ENCODE assay signal across 32 mouse cellular contexts in genomic region chr11:119687316-119687715, GRCm38 (mm10).
"Had no signal": no experiment of that assay in that cellular context is flagged by ENCODE, and none has a peak within 500 bp of the region (broad histone marks: within the 10 kb centered on the region; RNA-seq: fewer than 3 reads in every experiment).

No protein-coding gene starts in this region.

- H3K27ac ChIP-seq: heart, embryonic 13.5 days; heart, embryonic 15.5 days; hindbrain, embryonic 10.5 days; hindbrain, embryonic 12.5 days; hindbrain, embryonic 14.5 days; hindbrain, embryonic 15.5 days; hindbrain, postnatal 0 days; intestine, embryonic 15.5 days; kidney, embryonic 15.5 days; kidney, postnatal 0 days; layer of hippocampus, adult 2 months; left cerebral cortex, adult 2 months had no signal

- DNase-seq: heart, postnatal 10 days; heart, postnatal 14 days; heart, postnatal 36 days; heart, postnatal 4 days; kidney, adult 11 months; kidney, adult 18-20 months; kidney, adult 2 months; kidney, adult 8-10 months; kidney, adult 9 months; kidney, postnatal 14 days; kidney, postnatal 25 days; kidney, postnatal 4 days; layer of hippocampus, adult 9-11 months; layer of hippocampus, postnatal 36 days had no signal

- H3K9ac ChIP-seq: heart, embryonic 13.5 days; heart, embryonic 15.5 days; hindbrain, embryonic 12.5 days; hindbrain, embryonic 13.5 days; hindbrain, embryonic 14.5 days; hindbrain, embryonic 15.5 days; intestine, embryonic 15.5 days; kidney, embryonic 15.5 days had no signal

- H3K9me3 ChIP-seq: heart, embryonic 13.5 days; heart, embryonic 15.5 days; hindbrain, embryonic 10.5 days; hindbrain, embryonic 12.5 days; hindbrain, embryonic 13.5 days; hindbrain, embryonic 15.5 days; intestine, embryonic 15.5 days; kidney, embryonic 15.5 days had no signal

- ATAC-seq: hindbrain, embryonic 16.5 days; hindbrain, postnatal 0 days; inflammation-experienced regulatory T-cells, adult 6 months; intestine, embryonic 15.5 days; intestine, embryonic 16.5 days; intestine, postnatal 0 days had no signal

- H3K36me3 ChIP-seq: heart, embryonic 15.5 days; hindbrain, embryonic 10.5 days; hindbrain, embryonic 12.5 days; hindbrain, embryonic 13.5 days; hindbrain, embryonic 15.5 days; intestine, embryonic 15.5 days; kidney, embryonic 15.5 days had no signal

- H3K4me3 ChIP-seq: heart, embryonic 13.5 days; heart, embryonic 15.5 days; hindbrain, embryonic 10.5 days; hindbrain, embryonic 12.5 days; hindbrain, embryonic 13.5 days; hindbrain, embryonic 15.5 days; intestine, embryonic 15.5 days; kidney, embryonic 15.5 days; layer of hippocampus, adult 2 months; left cerebral cortex, adult 2 months had no signal

- H3K27me3 ChIP-seq: heart, embryonic 13.5 days; heart, embryonic 15.5 days; hindbrain, embryonic 12.5 days; hindbrain, embryonic 13.5 days; hindbrain, embryonic 15.5 days; intestine, embryonic 15.5 days; kidney, embryonic 15.5 days had no signal

- H3K4me2 ChIP-seq: heart, embryonic 11.5 days; heart, embryonic 13.5 days; heart, embryonic 15.5 days; hindbrain, embryonic 12.5 days; hindbrain, embryonic 13.5 days; hindbrain, embryonic 14.5 days; hindbrain, embryonic 15.5 days; intestine, embryonic 15.5 days; kidney, embryonic 15.5 days had no signal
